Mouse (Mus musculus) liver, postnatal 0 days (tissue): ENCODE measurements around the gene 1700092M07Rik. TPM values are rescaled to one million over a fixed set of nuclear protein-coding genes. Genes with fewer than 3 reads are reported as not detected.

Experiments used
- ATAC-seq: fragments of 200-750 bp; cut with Nextera tagmentation; 2 replicates; pipeline ENCODE4 v1.8.0; 2017; ENCODE audit warnings: mild to moderate bottlenecking, moderate library complexity
- DNase-seq: peaks from one replicate; pipeline ENCODE4 v3.0.0-alpha.2; 2016
- H3K27ac ChIP-seq: fragments of 300-500 bp; sonication (generic); 2 replicates; pipeline ENCODE4 v1.5.1; 2014; ENCODE audit warnings: antibody characterized with exemption, moderate library complexity, mild to moderate bottlenecking, low read depth
- H3K27me3 ChIP-seq: fragments of 300-500 bp; sonication (generic); 2 replicates; pipeline ENCODE4 v1.6.1; 2014; ENCODE audit warnings: low read length, control low read depth, mixed read lengths; ENCODE audit not compliant: insufficient read depth
- H3K36me3 ChIP-seq: fragments of 300-500 bp; sonication (generic); replicated peaks from 2 replicates; pipeline ENCODE4 v1.6.1; 2014; ENCODE audit warnings: mild to moderate bottlenecking, control low read depth, low read length, moderate library complexity, mixed read lengths; ENCODE audit not compliant: insufficient read depth
- H3K4me1 ChIP-seq: fragments of 300-500 bp; sonication (generic); 2 replicates; pipeline ENCODE4 v1.6.1; 2014; ENCODE audit warnings: antibody characterized with exemption, mild to moderate bottlenecking, control low read depth; ENCODE audit not compliant: insufficient read depth
- H3K4me2 ChIP-seq: fragments of 300-500 bp; sonication (generic); 2 replicates; pipeline ENCODE4 v1.6.1; 2014; ENCODE audit warnings: low read depth, mild to moderate bottlenecking, low read length, moderate library complexity, mixed read lengths
- H3K4me3 ChIP-seq: fragments of 300-500 bp; sonication (generic); 2 replicates; pipeline ENCODE4 v1.5.1; 2014; ENCODE audit warnings: low read depth, low read length
- H3K9ac ChIP-seq: fragments of 300-500 bp; sonication (generic); replicated peaks from 2 replicates; pipeline ENCODE4 v1.6.1; 2014; ENCODE audit warnings: mild to moderate bottlenecking, moderate library complexity
- H3K9me3 ChIP-seq: fragments of 300-500 bp; sonication (generic); 2 replicates; pipeline ENCODE4 v1.6.1; 2016; ENCODE audit warnings: mild to moderate bottlenecking, control low read depth, low read length, mixed read lengths
- CTCF ChIP-seq: sonication (generic); IDR thresholded peaks from 2 replicates; pipeline ENCODE4 v1.5.1; 2016; ENCODE audit warnings: antibody characterized with exemption, low read depth
- EP300 ChIP-seq: IDR thresholded peaks from 2 replicates; pipeline ENCODE4 v1.6.1; 2016; ENCODE audit warnings: antibody characterized with exemption, low read depth, mild to moderate bottlenecking
- WGBS: fragments of 180-500 bp; shearing (Covaris S2); extraction: QIAGEN DNeasy Blood & Tissue Kit; methylation state at CpG from one replicate; pipeline ENCODE4 v1.1.7; 2014; ENCODE audit not compliant: insufficient replicate concordance; 5-methylcytosine and 5-hydroxymethylcytosine counted together
- polyA plus RNA-seq: library from polyadenylated mRNA; unstranded; fragments of >200 nt; fragmentation: Nextera tagmentation; extraction: Ambion mirVana; gene quantifications from 2 replicates; pipeline ENCODE4 v1.2.1, GENCODE M21; 2015

1700092M07Rik gene
- polyA plus RNA-seq, 1 experiment from 2014 or later = 0.43 TPM

GRCm38 (mm10) chr19:8711506-8711905, 29.0 kb upstream of the 1700092M07Rik start:
- WGBS = 73% methylated on average over 4 of the region's 4 CpGs
- no peaks in the 10 kb centered on the region for H3K9me3 ChIP-seq
- peaks cover 54% of the 10 kb centered on the region for H3K36me3 ChIP-seq
- no peaks in the 10 kb centered on the region for H3K27me3 ChIP-seq
- H3K4me1 ChIP-seq = peaks cover 29% of the 10 kb centered on the region
- peak overlapping the region; percentile 91 for H3K9ac ChIP-seq
- ATAC-seq (no peak), DNase-seq (no peak)
- H3K4me2 ChIP-seq = peak overlapping the region; percentile 68
- no peak for TF ChIP-seq CTCF
- no peak for TF ChIP-seq EP300
- peak overlapping the region; percentile 88 for H3K4me3 ChIP-seq
- H3K27ac ChIP-seq = 0 out of 2 replicates have a peak overlapping the region, but pooled peaks have one; percentile 94

- peak overlapping the region; percentile 88 for H3K4me3 ChIP-seq
- H3K4me2 ChIP-seq = peak overlapping the region; percentile 68
- H3K36me3 ChIP-seq = peaks cover 48% of the 10 kb centered on the region
- TF ChIP-seq CTCF = no peak
- no peak for TF ChIP-seq EP300
- WGBS = 48% methylated on average over 10 of the region's 10 CpGs
- peak overlapping the region; percentile 91 for H3K9ac ChIP-seq
- no peaks in the 10 kb centered on the region for H3K27me3 ChIP-seq
- H3K9me3 ChIP-seq = no peaks in the 10 kb centered on the region
- H3K4me1 ChIP-seq = peaks cover 32% of the 10 kb centered on the region
- no peak for ATAC-seq
- peak overlapping the region; percentile 94 for H3K27ac ChIP-seq
- no peak for DNase-seq
Measured at GRCm38 (mm10) chr19:8711949-8712869, 28.3 kb upstream of the 1700092M07Rik start.

GRCm38 (mm10) chr19:8712870-8713305, 27.6 kb upstream of the 1700092M07Rik start:
- Histone ChIP-seq H3K9me3 (no peaks in the 10 kb centered on the region), H3K4me1 (peaks cover 31% of the 10 kb centered on the region), H3K4me3 (peak overlapping the region; percentile 88), H3K4me2 (peak overlapping the region; percentile 68), H3K27me3 (no peaks in the 10 kb centered on the region), H3K36me3 (peaks cover 43% of the 10 kb centered on the region), H3K27ac (peak overlapping the region; percentile 94), H3K9ac (peak overlapping the region; percentile 91)
- TF ChIP-seq EP300 (peak; percentile 61), CTCF (no peak)
- DNase-seq (peak; percentile 79), ATAC-seq (peak; percentile 53)
- 1% methylated on average over 13 of the region's 13 CpGs for WGBS

GRCm38 (mm10) chr19:8713306-8713996, 27.1 kb upstream of the 1700092M07Rik start:
- WGBS = under 1% methylated on average over 47 of the region's 51 CpGs
- Histone ChIP-seq H3K4me1 (peaks cover 31% of the 10 kb centered on the region), H3K9me3 (no peaks in the 10 kb centered on the region), H3K36me3 (peaks cover 37% of the 10 kb centered on the region), H3K27ac (peak overlapping the region; percentile 94), H3K9ac (peak overlapping the region; percentile 91), H3K4me2 (peak overlapping the region; percentile 68), H3K4me3 (peak overlapping the region; percentile 88), H3K27me3 (no peaks in the 10 kb centered on the region)
- DNase-seq = peak; percentile 96
- TF ChIP-seq EP300 (no peak), CTCF (peak; percentile 96)
- peak; percentile 89 for ATAC-seq

- Histone ChIP-seq H3K27ac (peak overlapping the region; percentile 94), H3K4me1 (peaks cover 31% of the 10 kb centered on the region), H3K9me3 (no peaks in the 10 kb centered on the region), H3K4me3 (peak overlapping the region; percentile 88), H3K27me3 (no peaks in the 10 kb centered on the region), H3K36me3 (peaks cover 30% of the 10 kb centered on the region), H3K9ac (peak overlapping the region; percentile 91), H3K4me2 (peak overlapping the region; percentile 68)
- peak; percentile 4; the same call in 1 of the 2 replicates for ATAC-seq
- 8% methylated on average over 13 of the region's 13 CpGs for WGBS
- DNase-seq = no peak
- TF ChIP-seq CTCF (no peak), EP300 (no peak)
Measured at GRCm38 (mm10) chr19:8713997-8714652, 26.4 kb upstream of the 1700092M07Rik start.
